Mouse (Mus musculus) myocyte (in vitro differentiated cells): ENCODE data around the gene Tcte1.

ENCODE experiments used
- CEBPB ChIP-seq: IDR thresholded peaks from 2 replicates; pipeline ENCODE4 v1.6.1; 2011; ENCODE audit warnings: mild to moderate bottlenecking, moderate library complexity; ENCODE audit not compliant: poor library complexity, insufficient read depth, severe bottlenecking
- E2F4 ChIP-seq: IDR thresholded peaks from one replicate; pipeline ENCODE4 v1.6.1; 2011; ENCODE audit warnings: mild to moderate bottlenecking, control low read depth, moderate library complexity; ENCODE audit not compliant: insufficient read depth
- MAX ChIP-seq: IDR thresholded peaks from one replicate; pipeline ENCODE4 v1.6.1; 2011; ENCODE audit warnings: low read depth, mild to moderate bottlenecking, control low read depth
- MYOD1 ChIP-seq, 3 experiments: IDR thresholded peaks; one replicate each; pipeline ENCODE4 v1.6.1; 2011; ENCODE audit warnings: control low read depth in 2 of 3, low read depth in 2 of 3, mild to moderate bottlenecking in 2 of 3, moderate library complexity in 1 of 3; ENCODE audit not compliant: insufficient read length in 2 of 3, control insufficient read depth in 1 of 3
- MYOG ChIP-seq, 3 experiments: IDR thresholded peaks; one replicate each; pipeline ENCODE4 v1.6.1; 2011; ENCODE audit warnings: control low read depth in 2 of 3, low read depth in 2 of 3, mild to moderate bottlenecking in 2 of 3; ENCODE audit not compliant: insufficient read length in 2 of 3, control insufficient read depth in 1 of 3, insufficient read depth in 1 of 3
- POLR2A ChIP-seq: IDR thresholded peaks from one replicate; pipeline ENCODE4 v1.6.1; 2011; ENCODE audit warnings: low read depth, mild to moderate bottlenecking, control low read depth, moderate library complexity; ENCODE audit not compliant: insufficient read length
- POLR2AphosphoS2 ChIP-seq: IDR thresholded peaks from one replicate; pipeline ENCODE4 v1.6.1; 2011; ENCODE audit warnings: low read depth, control low read depth; ENCODE audit not compliant: insufficient read length
- REST ChIP-seq: IDR thresholded peaks from one replicate; pipeline ENCODE4 v1.6.1; 2011; ENCODE audit warnings: mild to moderate bottlenecking, control low read depth, moderate library complexity; ENCODE audit not compliant: insufficient read depth, insufficient read length
- SRF ChIP-seq: IDR thresholded peaks from one replicate; pipeline ENCODE4 v1.6.1; 2011; ENCODE audit warnings: low read depth; ENCODE audit not compliant: control insufficient read depth, insufficient read length
- TCF12 ChIP-seq: IDR thresholded peaks from one replicate; pipeline ENCODE4 v1.6.1; 2011; ENCODE audit warnings: mild to moderate bottlenecking, control low read depth; ENCODE audit not compliant: poor library complexity, insufficient read depth, severe bottlenecking
- TCF3 ChIP-seq: IDR thresholded peaks from one replicate; pipeline ENCODE4 v1.6.1; 2011; ENCODE audit warnings: low read depth, control low read depth; ENCODE audit not compliant: insufficient read length
- USF1 ChIP-seq: IDR thresholded peaks from one replicate; pipeline ENCODE4 v1.6.1; 2011; ENCODE audit warnings: low read depth, mild to moderate bottlenecking, control low read depth, moderate library complexity

DNA sequence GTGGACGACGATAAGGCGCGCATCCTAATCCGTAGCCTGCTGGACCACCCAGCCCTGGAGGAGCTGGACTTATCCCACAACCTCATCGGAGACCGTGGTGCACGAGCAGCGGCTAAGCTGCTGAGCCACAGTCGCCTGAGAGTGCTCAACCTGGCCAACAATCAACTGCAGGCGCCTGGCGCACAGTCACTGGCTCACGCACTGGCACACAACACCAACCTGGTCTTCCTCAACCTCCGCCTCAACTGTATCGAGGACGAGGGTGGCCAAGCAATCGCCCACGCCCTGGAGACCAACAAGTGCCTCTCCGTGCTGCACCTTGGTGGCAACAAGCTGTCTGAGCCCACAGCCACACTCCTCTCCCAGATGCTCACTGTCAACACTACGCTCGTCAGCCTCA lies 16.4 kb downstream of the Tcte1 start:
- TF ChIP-seq POLR2A: no peak
- TF ChIP-seq MAX: no peak
- no peak for TF ChIP-seq E2F4
- TF ChIP-seq TCF12: no peak
- no peak for TF ChIP-seq USF1
- TF ChIP-seq CEBPB: no peak
- no peak for TF ChIP-seq POLR2AphosphoS2
- TF ChIP-seq MYOG (IDR thresholded peaks at IDR 0.05; ENCODE audit: control insufficient read depth in 1 of 3, insufficient read depth in 1 of 3, insufficient read length in 2 of 3, low read depth in 2 of 3): no peak
- no peak for TF ChIP-seq MYOD1 (IDR thresholded peaks at IDR 0.05; ENCODE audit: control insufficient read depth in 1 of 3, insufficient read length in 2 of 3, low read depth in 2 of 3)
- TF ChIP-seq TCF3: no peak
- TF ChIP-seq REST: no peak
- TF ChIP-seq SRF: no peak
